Mouse (Mus musculus) embryonic fibroblast, embryonic 13.5 days (primary cell): ENCODE measurements around the gene Znrf2.

Experiments used
- CTCF ChIP-seq: IDR thresholded peaks from 2 replicates; pipeline ENCODE4 v1.5.1; 2011; ENCODE audit warnings: mild to moderate bottlenecking, control low read depth, low read length, moderate library complexity, borderline replicate concordance; ENCODE audit not compliant: insufficient read depth
- POLR2A ChIP-seq: IDR thresholded peaks from 2 replicates; pipeline ENCODE4 v1.6.1; 2011; ENCODE audit warnings: low read depth, mild to moderate bottlenecking, control low read depth, low read length, moderate library complexity

- no peak for TF ChIP-seq CTCF
- TF ChIP-seq POLR2A: no peak
Measured at GRCm38 (mm10) chr6:54886195-54886594, 69.5 kb downstream of the Znrf2 start.
